Mouse (Mus musculus): ENCODE results near the gene Kcnq2.

The Kcnq2 gene

DNA sequence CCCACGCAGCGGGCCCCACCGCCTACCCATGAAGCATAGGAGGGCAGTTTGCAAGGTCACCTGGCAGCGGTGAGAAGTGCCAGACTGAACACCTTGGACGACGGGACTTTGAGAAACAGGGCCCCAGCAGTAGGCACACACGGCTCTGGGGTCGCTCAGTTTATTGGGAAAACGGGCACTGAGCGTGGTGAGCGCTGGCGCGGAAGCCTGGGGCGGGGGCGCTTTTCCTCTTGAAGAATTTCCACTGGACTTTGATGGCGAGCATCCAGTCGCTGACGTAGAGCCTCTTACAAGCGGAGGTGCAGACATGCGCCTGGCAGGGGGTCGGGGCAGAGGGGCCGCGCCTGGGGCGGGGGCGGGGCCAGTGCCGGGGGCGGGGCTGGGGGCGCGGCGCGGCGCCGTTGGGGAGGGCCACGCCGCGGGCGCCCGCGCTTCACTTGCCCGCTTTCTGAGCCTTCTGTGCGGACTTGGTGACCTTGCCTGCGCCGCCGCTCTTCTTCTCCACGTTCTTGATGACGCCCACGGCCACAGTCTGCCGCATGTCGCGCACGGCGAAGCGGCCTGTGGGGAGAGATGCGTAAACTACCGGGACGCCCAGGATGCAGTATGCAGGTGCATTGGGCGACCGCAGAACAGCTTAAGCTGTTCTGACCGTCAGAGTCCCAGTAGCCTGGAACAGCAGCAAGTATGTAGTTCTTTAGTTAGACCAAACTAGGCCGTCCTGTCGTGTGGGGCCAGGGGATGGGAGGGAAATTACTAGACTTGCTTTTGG, 12.6 kb upstream of the Kcnq2 start:
- no peak for DNase-seq (ENCODE audit: extremely low read depth, low read depth)

DNA sequence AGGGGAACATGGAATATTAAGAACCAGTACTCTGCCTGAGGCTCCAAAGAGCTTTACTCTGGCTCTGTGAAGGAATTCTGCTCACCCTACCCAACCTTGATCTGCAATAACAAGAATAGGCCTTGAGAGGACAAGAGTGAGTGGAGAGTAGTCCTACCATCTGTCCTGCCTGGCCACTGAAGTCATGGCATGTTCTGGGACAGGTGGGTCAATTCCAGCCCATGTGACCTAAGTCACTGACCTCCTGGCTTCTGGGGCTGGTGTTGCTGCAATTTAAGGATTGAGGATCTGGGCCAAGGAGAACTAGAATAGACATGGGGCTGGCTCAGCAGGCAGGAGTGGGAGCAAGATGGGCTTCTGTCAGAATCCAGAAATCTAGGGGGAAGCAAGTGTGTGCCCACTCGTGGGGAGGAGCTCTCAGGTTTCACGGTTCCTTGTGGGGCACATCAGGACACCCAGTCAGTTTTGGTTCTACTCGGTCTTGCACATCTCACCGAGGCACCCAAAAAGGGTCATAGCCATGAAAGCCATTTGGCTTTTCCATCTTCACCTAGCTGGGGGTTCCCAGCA, 12.0 kb upstream of the Kcnq2 start:
- no peak for DNase-seq (ENCODE audit: extremely low read depth, low read depth)

DNA sequence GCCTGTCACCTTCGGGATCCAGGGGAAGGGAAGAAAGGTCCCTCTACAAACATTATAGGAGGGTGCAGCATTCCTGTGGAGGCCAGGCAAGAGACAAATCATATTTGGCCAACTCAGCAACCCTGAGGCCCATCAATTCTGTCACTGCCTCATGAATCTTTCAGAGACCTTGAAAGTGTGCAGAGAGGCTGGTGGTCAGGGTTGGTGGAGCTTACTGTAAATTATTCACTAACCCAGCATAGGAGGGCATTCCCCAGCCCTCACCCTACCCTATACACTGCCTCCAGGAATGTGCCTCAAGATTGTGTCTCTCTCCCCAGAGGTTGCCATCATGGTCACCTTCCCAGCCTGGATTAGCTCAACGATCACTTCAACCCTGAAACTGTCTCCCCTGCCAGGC, 9.6 kb upstream of the Kcnq2 start:
- DNase-seq (ENCODE audit: extremely low read depth, low read depth): no peak

DNA sequence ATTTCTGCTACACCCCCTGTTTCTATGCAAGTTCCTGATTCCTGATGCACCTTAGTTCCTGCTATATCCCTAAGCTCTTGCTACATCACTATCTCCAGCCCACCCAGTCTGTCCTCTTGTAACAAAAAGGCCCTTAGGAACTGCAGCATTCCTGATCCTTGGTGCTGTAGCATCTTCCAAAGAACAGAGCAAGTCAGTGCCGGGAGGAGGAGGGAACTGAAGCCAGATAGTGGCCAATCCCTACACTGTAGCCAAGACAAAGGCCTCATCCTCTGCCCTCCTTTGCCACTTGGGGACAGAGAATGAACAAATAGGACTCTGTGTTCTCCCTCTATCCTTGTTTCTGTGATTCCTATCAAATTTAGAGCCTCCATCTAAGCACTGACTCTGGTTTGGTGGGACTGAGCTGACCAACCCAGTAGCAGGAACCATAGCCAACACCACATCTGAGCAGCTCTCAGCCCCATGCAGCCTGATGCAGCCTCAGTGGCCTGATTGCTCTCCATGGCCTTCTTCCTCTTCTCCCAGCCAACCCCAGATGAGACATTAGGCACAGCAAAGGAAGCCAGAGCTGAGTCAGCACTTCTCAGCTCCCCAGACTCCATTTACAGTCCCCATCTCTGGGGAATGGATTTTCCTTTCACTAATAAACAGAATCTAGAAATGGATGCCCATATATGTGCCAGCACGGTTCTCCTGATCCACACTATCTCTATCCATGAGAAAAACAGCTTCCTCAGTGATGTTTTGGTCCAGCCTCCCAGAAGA, 8.6 kb upstream of the Kcnq2 start:
- no peak for DNase-seq (ENCODE audit: extremely low read depth, low read depth)

DNA sequence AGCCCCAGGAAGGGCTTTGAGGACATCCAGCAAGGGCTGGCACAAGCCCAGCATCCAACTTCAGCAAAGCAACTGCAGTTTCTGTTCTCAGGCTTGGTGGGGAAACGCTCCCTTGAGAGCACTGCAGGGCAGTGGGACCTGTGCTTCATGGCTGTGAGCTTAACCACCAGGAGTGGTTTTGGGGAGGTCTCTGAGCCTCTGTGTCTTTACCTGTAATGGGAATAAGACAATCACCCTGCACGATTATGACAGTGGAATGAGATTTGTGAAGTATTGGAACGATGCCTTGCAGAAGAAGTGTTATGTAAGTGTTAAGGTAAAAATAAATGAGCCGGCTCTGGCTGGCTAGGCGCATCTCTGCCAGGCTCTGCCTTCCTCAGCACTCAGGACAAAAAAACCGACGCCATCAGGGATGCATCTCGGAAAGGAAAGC, 7.6 kb upstream of the Kcnq2 start:
- no peak for DNase-seq (ENCODE audit: extremely low read depth, low read depth)

DNA sequence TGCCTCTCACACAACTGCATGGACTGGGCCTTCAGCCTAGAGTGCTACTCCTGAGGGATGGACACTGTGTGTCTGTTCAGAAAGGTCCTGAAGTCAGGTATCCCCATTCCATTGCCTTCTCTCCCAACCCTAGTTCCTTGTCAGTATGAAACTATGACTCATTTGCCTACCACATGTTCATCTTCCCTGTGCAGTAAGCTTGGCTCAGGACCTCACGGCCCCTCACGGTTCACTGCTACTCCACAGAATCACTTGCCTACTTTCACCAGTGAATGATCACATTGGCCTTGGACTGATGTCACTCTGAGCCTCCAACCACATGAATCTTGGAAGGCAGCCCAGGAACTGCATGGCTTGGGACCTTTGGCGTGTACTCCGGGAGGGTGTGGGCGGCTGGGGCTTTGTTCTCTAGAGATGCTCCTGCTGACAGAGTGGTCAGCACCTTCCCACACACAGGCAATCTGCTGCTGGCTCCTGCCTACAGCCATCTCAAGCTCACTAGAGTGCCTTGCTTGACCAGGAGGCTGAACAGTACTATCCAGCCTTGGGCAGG, 4.6 kb upstream of the Kcnq2 start:
- DNase-seq (ENCODE audit: extremely low read depth, low read depth): no peak

DNA sequence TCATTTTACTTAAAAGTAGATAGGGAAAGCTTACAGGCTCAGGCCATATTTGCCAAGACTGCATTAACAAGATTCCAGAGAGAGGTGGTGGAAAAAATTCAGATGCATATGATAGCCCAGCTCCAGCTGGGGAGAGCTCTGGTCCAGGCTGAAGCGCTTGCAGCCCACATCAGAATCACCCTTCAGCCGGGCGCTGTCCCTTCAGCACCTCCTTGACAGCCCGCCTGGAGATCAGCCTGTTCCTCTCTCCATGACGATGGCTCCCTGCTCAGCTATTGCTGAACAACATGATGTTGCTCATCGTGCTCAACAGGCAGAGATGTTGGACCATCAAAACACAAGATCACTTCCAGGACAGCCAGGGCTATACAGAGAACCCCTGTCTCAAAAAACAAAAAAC, 1.8 kb upstream of the Kcnq2 start:
- DNase-seq (ENCODE audit: extremely low read depth, low read depth): no peak

DNA sequence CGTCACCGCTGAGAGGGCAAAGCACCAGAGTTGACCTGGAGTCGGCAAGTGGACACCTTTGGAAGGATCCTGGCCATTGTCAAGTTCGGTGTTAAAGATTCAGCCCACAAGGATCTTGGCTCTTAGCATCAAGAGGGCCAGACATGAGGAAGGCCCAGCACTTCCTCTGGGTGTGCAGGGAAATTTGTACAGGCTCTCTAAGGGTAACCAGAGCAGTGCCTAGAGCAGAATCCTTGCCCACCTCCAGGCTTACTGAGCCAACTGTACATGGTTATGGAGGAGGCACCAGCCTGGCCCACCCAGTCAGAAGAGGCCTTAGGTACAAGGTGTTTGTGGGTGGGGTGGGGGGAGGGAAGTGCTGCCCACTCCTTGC, 332 bp upstream of the Kcnq2 start:
- DNase-seq (ENCODE audit: extremely low read depth, low read depth): no peak

DNA sequence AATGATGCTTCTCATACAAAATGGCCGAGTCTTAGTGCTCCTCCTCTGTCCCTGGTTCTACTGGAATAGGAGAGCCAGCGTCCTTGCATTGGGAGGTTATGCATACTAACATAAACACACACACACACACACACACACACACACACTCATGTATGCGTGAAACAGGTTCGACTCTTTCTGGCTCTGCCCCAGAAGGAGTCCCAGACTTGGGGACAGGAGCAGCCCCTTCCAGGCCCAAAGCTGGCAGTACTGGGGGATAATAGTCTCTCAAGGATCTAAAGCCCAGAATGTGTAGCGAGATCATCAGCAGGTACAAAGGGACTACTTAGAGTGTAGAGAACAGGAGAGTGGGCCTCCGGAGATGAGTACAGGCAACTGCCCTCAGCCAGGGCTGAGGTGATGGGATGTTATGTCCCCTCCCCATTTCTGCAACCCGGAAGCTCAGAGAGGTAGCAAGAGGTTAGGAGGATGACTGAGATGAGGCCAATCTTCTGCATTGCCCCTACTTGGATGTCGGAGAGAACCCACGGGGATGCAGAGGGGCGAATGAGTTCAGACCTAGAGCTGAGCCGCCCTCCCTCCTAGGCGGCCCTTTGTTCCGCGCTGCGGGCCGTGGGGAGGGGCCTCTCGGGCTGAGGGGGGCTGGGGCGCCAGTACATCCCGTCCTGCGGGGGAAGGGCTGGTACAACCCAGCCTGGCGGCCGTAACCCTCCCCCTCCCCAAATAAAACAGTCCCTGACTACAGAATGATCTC, 1.1 kb downstream of the Kcnq2 start:
- DNase-seq (ENCODE audit: extremely low read depth, low read depth): no peak

DNA sequence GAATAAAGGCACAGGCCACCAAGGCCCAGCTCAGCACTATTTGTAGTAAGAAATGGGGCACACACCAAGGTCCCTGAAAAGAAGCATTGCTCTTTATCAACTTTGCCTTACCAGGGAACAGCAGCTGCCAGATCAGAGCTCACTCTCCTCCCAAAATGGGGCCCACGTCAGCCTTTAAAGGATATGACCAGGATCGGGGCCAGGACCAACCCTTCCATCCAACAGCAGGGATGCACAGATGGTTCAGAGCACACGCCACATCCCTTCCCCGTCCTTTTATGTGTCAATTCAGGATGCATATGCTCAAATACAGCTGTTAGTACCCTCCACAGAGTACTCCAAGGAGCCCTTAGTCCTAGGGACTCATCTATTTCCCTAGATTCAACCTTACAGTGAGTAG, 4.9 kb downstream of the Kcnq2 start:
- no peak for DNase-seq (ENCODE audit: extremely low read depth, low read depth)

DNA sequence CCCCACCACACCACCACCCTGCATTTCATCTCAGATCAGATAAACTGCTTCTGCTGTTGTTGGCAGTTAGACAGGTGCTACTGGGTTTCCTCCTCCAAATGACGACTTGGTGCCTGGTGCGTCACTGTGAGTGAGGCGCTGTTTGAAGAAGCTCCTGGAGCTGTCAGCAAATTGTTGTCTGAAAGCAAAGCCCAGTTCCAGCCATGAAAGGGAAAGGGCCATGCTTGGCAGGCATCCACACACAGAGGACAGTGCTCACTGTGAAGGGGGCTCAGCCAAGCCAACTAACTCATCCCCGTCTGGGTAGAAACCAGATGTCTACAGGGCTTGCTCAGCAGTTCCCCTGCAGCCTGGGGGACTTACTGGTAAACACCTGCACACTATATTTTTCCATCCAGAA, 6.1 kb downstream of the Kcnq2 start:
- DNase-seq (ENCODE audit: extremely low read depth, low read depth): no peak

DNA sequence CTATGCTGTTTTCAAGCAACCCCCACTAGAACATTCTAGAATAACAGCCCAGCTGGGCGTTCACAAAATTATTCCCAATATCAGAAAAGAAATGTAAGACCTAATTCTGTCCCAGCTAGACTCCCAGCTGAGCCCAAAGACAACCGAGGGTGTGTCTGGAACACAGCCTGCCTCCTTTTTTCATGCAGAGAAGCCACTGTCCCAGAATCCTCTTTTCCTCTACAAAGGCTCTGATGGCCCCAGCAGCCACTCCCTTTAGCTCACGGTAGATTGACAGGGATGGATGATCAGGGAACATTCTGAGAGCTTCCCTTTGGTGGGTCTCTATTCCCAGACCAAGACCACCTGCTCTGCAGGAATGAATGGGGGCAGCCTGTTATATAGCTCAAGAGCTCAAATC, 7.3 kb downstream of the Kcnq2 start:
- no peak for DNase-seq (ENCODE audit: extremely low read depth, low read depth)

DNA sequence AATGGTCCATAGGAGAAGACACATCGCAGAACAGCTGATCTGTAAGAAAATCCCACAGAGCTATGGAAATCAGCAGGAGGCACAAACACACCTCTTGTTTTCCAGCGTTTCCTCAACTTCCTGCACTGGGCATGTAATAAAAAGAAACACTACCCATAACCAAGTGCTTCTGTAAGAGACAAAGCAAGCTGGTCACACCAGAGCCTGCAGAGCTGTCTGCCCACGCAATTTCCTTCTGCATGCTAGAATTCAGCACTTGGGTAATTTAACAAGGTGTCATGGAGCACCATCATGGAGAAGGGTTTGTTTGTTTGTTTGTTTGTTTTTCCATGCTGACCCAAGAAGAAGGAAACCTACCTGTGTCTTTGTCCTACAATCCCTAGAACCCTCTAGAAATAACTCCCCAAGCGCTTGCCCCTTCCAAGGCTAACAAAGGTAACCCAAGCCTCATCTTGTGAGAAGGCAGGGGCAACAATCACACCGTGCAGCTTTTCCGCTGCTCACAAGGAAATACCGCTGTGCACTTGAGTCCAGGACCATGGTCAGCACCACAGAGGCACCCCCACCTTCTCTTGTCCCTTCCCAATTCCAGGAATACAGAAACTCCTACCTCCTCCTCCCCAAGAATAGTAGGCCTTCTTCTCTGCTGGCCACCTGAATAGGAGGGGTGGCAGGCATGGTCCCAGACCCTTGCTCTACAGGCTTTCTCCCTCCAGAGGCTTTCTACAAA, 9.2 kb downstream of the Kcnq2 start:
- DNase-seq (ENCODE audit: extremely low read depth, low read depth): no peak

DNA sequence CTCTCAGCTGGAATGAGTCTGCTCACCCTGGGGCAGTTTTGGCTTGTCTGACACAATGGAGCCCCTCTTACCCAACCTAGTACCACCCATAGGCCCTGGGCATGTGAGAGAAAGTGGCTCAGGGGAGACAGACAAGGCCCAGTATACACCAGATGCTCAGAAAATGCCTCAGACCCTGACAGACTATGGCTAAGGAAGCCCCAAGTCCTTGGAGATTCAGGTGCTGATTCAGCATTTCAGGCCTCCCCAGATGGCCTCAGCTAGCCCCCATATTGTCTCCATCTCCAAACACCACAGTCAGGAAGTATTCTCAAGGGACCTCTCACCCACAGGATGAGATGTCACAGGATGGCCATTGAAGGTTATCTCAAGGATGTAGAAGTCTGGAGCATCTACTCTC, 12.5 kb downstream of the Kcnq2 start:
- no peak for DNase-seq (ENCODE audit: extremely low read depth, low read depth)

DNA sequence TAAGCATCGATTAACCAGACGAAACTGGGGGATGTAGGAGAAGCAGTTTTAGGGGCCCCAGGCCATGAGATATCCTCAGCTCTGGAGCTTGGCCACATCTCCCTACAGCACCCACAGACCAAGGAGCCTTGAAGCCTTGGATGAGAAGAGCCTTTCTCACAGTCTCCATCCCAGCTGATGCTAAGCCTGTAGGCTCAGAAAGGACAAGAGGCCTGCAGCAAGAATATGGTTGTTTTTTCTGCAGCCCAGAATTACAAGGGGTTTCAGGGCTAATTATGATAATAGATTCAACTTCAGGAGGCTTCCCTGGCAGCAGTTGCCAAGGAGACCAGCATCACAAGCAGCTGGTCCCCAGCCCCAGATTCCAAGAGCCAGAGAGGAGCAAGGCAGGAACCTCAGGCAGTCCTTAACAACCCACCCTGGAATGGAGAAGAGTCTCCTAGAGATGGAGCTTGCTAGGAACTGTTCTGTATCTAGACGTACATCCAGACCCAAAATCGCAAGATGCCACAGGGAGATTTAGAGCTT, 14.1 kb downstream of the Kcnq2 start:
- DNase-seq (ENCODE audit: extremely low read depth, low read depth): no peak

DNA sequence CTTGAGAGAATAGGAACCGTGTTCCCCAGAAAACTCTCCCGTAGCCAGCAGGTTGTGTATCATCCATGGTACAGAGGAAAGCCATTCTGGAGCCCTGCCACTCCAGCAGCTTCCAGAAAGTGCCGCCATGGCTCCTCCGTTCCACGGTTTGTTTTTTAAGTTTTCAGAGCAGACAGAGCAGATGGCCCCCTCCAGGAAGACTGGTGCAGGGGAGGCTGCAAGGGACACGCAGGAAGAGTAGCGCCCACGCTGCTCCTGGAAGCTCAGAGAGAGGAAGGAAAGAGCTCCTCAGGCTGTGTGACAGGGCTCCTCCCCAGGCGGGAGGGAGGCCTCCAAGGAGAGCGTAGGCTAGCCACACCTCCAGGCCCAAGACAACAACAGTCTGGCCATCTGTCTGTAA, 15.1 kb downstream of the Kcnq2 start:
- no peak for DNase-seq (ENCODE audit: extremely low read depth, low read depth)

DNA sequence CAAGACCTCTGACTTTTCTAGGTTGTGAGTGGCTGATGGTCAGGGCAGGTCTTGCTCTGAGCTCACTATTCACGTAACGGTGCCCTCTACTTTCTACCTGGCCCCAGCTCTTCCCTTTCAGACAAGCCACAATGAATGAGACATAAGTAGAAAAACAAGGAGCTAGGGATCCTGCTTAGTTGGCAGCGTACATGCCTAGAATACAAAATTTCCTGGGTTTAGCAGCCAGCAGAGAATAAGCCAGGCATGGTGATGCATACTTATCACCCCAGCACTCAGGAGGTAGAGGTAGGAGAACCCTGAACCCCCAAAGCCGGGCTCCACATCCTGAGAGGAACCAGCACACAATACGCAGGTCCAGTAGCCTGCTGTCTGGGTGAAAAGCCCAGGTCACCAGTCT, 18.7 kb downstream of the Kcnq2 start:
- DNase-seq (ENCODE audit: extremely low read depth, low read depth): no peak

DNA sequence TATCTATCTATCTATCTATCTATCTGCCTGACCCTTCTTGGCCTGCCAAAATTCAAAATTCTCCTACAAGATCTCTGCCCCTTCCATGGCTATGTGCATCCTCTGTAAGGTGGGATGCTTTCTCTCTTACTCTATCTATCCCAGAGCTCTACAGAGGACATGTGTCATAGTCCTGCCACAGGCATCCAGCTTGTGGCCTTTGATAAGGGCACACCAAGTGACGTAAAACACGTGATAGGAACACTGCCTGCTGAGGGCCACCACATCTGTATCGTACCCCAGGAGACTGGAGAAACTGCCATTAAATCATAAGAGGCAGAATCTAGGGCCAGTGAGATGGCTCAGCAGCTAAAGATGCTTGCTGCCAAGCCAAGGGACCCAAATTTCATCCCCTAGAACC, 19.7 kb downstream of the Kcnq2 start:
- DNase-seq (ENCODE audit: extremely low read depth, low read depth): no peak

DNA sequence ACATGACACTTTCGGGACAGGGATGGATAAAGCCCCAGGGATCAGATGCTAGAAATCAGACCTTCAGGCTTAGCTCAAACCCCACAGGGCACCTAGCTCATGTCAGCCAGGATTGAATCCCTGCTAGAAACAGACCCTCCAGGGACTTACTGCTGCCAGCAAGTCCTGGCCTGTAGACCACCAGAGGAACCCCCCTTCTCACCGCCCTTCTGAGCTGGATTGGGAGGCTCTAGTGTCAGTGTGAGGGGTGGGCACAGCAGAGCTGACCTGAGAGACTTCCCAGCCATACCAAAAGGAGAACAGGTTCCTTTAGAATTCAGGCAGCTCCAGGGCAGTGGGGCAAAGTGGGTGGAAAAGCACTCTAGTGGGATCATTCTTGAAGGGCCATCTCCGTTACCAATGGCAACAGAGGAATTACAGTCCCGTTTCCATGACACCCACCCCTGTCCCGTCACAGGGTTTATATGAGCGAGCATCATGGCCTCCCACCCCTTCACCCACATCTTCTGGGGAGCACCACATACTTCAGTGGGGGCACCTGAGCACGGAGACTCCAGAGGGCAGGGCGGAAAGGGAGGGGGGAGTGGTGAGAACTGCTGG, 21.2 kb downstream of the Kcnq2 start:
- no peak for DNase-seq (ENCODE audit: extremely low read depth, low read depth)

DNA sequence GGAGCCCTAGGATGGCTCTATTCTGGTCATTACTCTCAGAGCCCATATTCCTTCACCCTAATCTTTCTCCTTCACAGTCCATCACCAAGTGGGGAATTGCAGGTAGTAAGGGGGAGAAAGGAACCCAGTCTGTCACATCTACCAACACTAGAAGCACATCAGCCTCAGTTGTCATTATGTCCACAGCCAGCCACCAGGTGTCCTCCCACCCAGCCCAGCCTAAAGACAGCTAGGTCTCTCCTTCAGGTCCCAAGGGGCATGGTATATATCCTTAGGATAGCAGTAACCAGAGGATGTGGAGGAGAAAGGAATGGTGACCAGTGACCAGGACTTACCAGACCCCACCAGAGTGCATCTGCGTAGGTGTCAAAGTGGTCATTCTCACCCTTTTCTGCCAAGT, 23.4 kb downstream of the Kcnq2 start:
- no peak for DNase-seq (ENCODE audit: extremely low read depth, low read depth)
